Mouse (Mus musculus): ENCODE data around the gene Eri3. TPM values are rescaled to one million over a fixed set of nuclear protein-coding genes. Genes with fewer than 3 reads are reported as not detected.

The Eri3 gene
- polyA plus RNA-seq, 1 experiment = 97.2 TPM

DNA sequence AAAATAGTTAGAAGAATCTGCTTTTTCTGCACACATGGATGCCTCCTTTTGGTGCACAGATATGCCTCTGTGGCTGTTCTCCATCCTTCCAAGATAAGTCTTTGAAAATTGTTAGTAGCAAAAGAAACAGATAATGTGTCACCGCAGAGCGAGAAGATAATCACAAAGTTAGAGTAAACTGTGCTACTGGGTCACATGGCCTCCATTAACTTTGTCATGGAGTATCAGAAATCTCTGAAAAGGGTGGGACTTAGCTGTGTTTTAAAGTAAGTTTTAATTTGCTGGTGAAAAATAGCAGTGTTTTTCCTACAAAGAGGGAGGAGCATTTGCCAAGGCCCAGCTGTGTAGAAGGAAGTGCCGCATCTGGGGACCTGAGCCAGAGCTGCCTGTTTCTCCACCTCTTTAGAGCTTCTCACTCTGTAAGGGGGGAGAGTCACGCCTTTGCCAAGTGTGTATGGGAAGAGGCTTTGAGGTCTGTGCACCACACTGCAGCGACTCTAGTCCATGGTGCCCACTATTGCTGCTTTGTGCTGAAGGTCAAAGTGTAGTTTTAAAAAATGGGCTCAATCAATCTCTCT lies 7.0 kb downstream of the Eri3 start:
- no peak for TF ChIP-seq SRF (IDR thresholded peaks at IDR 0.05; ENCODE audit: control insufficient read depth, insufficient read length, low read depth)
- no peak for TF ChIP-seq MYOG (IDR thresholded peaks at IDR 0.05; ENCODE audit: control insufficient read depth in 1 of 3, insufficient read depth in 1 of 3, insufficient read length in 2 of 3, low read depth in 2 of 3)
- TF ChIP-seq REST (IDR thresholded peaks at IDR 0.05; ENCODE audit: insufficient read depth, insufficient read length) = no peak
- no peak for TF ChIP-seq TCF12 (IDR thresholded peaks at IDR 0.05; ENCODE audit: insufficient read depth, poor library complexity, severe bottlenecking)
- TF ChIP-seq POLR2AphosphoS2 (IDR thresholded peaks at IDR 0.05; ENCODE audit: insufficient read length, low read depth) = no peak
- no peak for TF ChIP-seq MAX (IDR thresholded peaks at IDR 0.05; ENCODE audit: low read depth)
- no peak for TF ChIP-seq CEBPB (IDR thresholded peaks at IDR 0.05; ENCODE audit: insufficient read depth, poor library complexity, severe bottlenecking)
- TF ChIP-seq MYOD1 (IDR thresholded peaks at IDR 0.05; ENCODE audit: control insufficient read depth in 1 of 3, insufficient read length in 2 of 3, low read depth in 2 of 3) = no peak
- H3K4me3 ChIP-seq = no peak overlapping the region
- peaks cover 4% of the 10 kb centered on the region for H3K36me3 ChIP-seq (ENCODE audit: control insufficient read depth, insufficient read depth)
- no peak overlapping the region for H3ac ChIP-seq (ENCODE audit: control insufficient read depth, insufficient read length)
- no peaks in the 10 kb centered on the region for H3K27me3 ChIP-seq (ENCODE audit: control insufficient read depth, insufficient read depth, insufficient read length)
- peaks cover 59% of the 10 kb centered on the region for H3K79me2 ChIP-seq (ENCODE audit: control insufficient read depth, insufficient read depth)
- H3K4me2 ChIP-seq (ENCODE audit: low read depth) = no peak overlapping the region

DNA sequence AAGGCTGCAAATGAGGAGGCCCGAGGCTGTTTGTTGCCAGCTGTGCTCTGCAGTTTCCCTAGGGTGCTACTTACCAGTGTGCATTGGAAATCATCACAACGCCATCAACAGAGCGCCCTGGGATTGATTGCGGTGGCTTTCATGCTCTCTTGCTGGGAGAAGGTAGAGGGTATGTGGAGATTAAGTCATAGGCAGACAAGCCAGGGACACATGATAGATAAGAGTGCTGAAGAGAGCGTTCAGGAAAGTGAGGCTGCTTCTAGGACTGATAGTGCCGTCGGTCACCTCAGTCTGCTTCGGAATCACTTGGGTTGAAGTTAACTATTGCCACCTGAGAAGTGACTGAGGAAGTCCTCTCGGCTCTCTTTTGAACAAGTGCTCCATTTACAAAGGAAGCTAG lies 13.8 kb downstream of the Eri3 start:
- no peaks in the 10 kb centered on the region for H3K27me3 ChIP-seq (ENCODE audit: control insufficient read depth, insufficient read depth, insufficient read length)

DNA sequence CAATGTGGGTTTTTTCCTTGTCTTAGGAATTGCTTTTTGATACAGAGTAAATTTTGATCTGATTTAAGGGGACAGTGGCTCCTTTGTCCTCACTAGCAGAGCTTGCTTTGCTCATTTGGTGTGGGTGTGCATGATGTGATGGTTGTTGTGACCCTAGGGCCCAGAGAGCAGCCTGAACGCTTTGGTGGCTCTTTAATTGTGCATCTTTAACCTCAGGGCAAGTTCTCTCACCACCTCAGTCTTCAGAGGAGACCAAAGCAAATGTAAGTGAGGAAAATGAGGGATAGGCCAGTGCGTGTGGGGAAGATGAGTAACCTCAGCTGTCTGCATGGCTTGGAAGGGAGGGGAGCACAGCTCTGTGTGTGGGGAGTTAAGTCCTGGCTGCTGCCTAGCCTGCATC lies 18.7 kb downstream of the Eri3 start:
- Histone ChIP-seq H3K4me3 (no peak overlapping the region), H3K4me2 (ENCODE audit: low read depth) (no peak overlapping the region), H3K36me3 (ENCODE audit: control insufficient read depth, insufficient read depth) (peaks cover 6% of the 10 kb centered on the region), H3K27me3 (ENCODE audit: control insufficient read depth, insufficient read depth, insufficient read length) (no peaks in the 10 kb centered on the region), H3K79me2 (ENCODE audit: control insufficient read depth, insufficient read depth) (peaks cover 4% of the 10 kb centered on the region), H3ac (ENCODE audit: control insufficient read depth, insufficient read length) (no peak overlapping the region)
- TF ChIP-seq TCF3 (IDR thresholded peaks at IDR 0.05; ENCODE audit: insufficient read length, low read depth) (no peak), MYOD1 (IDR thresholded peaks at IDR 0.05; ENCODE audit: control insufficient read depth in 1 of 3, insufficient read length in 2 of 3, low read depth in 2 of 3) (peak in 1 of 3 experiments; percentile 70), MYOG (IDR thresholded peaks at IDR 0.05; ENCODE audit: control insufficient read depth in 1 of 3, insufficient read depth in 1 of 3, insufficient read length in 2 of 3, low read depth in 2 of 3) (peak in 1 of 3 experiments; percentile 43), SRF (IDR thresholded peaks at IDR 0.05; ENCODE audit: control insufficient read depth, insufficient read length, low read depth) (no peak), E2F4 (IDR thresholded peaks at IDR 0.05; ENCODE audit: insufficient read depth) (no peak), TCF12 (IDR thresholded peaks at IDR 0.05; ENCODE audit: insufficient read depth, poor library complexity, severe bottlenecking) (no peak)

More for the DNA sequence above, 13.8 kb downstream of the Eri3 start:
- Histone ChIP-seq H3K4me2 (ENCODE audit: low read depth) (no peak overlapping the region), H3ac (ENCODE audit: control insufficient read depth, insufficient read length) (no peak overlapping the region), H3K36me3 (ENCODE audit: control insufficient read depth, insufficient read depth) (peaks cover 20% of the 10 kb centered on the region), H3K79me2 (ENCODE audit: control insufficient read depth, insufficient read depth) (peaks cover 19% of the 10 kb centered on the region), H3K4me3 (no peak overlapping the region)
- TF ChIP-seq TCF3 (IDR thresholded peaks at IDR 0.05; ENCODE audit: insufficient read length, low read depth) = no peak
- TF ChIP-seq POLR2AphosphoS2 (IDR thresholded peaks at IDR 0.05; ENCODE audit: insufficient read length, low read depth) = no peak
- TF ChIP-seq SRF (IDR thresholded peaks at IDR 0.05; ENCODE audit: control insufficient read depth, insufficient read length, low read depth) = no peak
- TF ChIP-seq REST (IDR thresholded peaks at IDR 0.05; ENCODE audit: insufficient read depth, insufficient read length) = no peak
- TF ChIP-seq MAX (IDR thresholded peaks at IDR 0.05; ENCODE audit: low read depth) = no peak
- TF ChIP-seq MYOD1 (IDR thresholded peaks at IDR 0.05; ENCODE audit: control insufficient read depth in 1 of 3, insufficient read length in 2 of 3, low read depth in 2 of 3) = no peak
- no peak for TF ChIP-seq USF1 (IDR thresholded peaks at IDR 0.05; ENCODE audit: low read depth)
- TF ChIP-seq TCF12 (IDR thresholded peaks at IDR 0.05; ENCODE audit: insufficient read depth, poor library complexity, severe bottlenecking) = no peak
- no peak for TF ChIP-seq POLR2A (IDR thresholded peaks at IDR 0.05; ENCODE audit: insufficient read length, low read depth)
- TF ChIP-seq MYOG (IDR thresholded peaks at IDR 0.05; ENCODE audit: control insufficient read depth in 1 of 3, insufficient read depth in 1 of 3, insufficient read length in 2 of 3, low read depth in 2 of 3) = no peak
- no peak for TF ChIP-seq E2F4 (IDR thresholded peaks at IDR 0.05; ENCODE audit: insufficient read depth)
- TF ChIP-seq CEBPB (IDR thresholded peaks at IDR 0.05; ENCODE audit: insufficient read depth, poor library complexity, severe bottlenecking) = no peak

DNA sequence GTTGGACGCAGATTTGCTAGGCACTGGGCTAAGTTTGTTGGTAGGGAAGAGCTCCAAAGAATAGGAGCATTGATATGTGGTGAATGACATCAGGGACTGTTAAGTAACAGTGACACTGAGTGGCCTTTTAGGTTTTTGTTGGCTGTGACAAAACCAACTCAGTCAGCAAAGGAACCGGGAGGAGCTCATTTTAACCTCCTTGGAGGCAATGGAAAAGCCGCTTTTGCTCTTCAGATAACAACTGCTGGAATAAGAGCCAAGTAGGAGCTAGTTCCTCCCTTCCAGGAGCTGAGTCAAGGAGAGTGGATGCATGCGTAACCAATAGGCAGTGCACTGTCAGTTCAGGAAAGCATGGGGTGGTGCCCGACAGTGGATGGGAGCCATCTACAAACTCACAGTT lies 20.8 kb downstream of the Eri3 start:
- TF ChIP-seq CEBPB (IDR thresholded peaks at IDR 0.05; ENCODE audit: insufficient read depth, poor library complexity, severe bottlenecking) (no peak), TCF12 (IDR thresholded peaks at IDR 0.05; ENCODE audit: insufficient read depth, poor library complexity, severe bottlenecking) (no peak), E2F4 (IDR thresholded peaks at IDR 0.05; ENCODE audit: insufficient read depth) (no peak), REST (IDR thresholded peaks at IDR 0.05; ENCODE audit: insufficient read depth, insufficient read length) (no peak), MYOG (IDR thresholded peaks at IDR 0.05; ENCODE audit: control insufficient read depth in 1 of 3, insufficient read depth in 1 of 3, insufficient read length in 2 of 3, low read depth in 2 of 3) (no peak), TCF3 (IDR thresholded peaks at IDR 0.05; ENCODE audit: insufficient read length, low read depth) (no peak), POLR2A (IDR thresholded peaks at IDR 0.05; ENCODE audit: insufficient read length, low read depth) (no peak), USF1 (IDR thresholded peaks at IDR 0.05; ENCODE audit: low read depth) (no peak), POLR2AphosphoS2 (IDR thresholded peaks at IDR 0.05; ENCODE audit: insufficient read length, low read depth) (no peak), SRF (IDR thresholded peaks at IDR 0.05; ENCODE audit: control insufficient read depth, insufficient read length, low read depth) (no peak), MAX (IDR thresholded peaks at IDR 0.05; ENCODE audit: low read depth) (no peak), MYOD1 (IDR thresholded peaks at IDR 0.05; ENCODE audit: control insufficient read depth in 1 of 3, insufficient read length in 2 of 3, low read depth in 2 of 3) (no peak)

More for the DNA sequence above, 20.8 kb downstream of the Eri3 start:
- H3K79me2 ChIP-seq (ENCODE audit: control insufficient read depth, insufficient read depth) = peaks cover 4% of the 10 kb centered on the region
- H3K27me3 ChIP-seq (ENCODE audit: control insufficient read depth, insufficient read depth, insufficient read length) = no peaks in the 10 kb centered on the region
- H3K4me3 ChIP-seq = no peak overlapping the region
- peaks cover 11% of the 10 kb centered on the region for H3K36me3 ChIP-seq (ENCODE audit: control insufficient read depth, insufficient read depth)
- no peak overlapping the region for H3K4me2 ChIP-seq (ENCODE audit: low read depth)
- no peak overlapping the region for H3ac ChIP-seq (ENCODE audit: control insufficient read depth, insufficient read length)

Measured in myocyte (in vitro differentiated cells).